ENCODE assay signal across 9 mouse cellular contexts in genomic region chr4:140673527-140674264, GRCm38 (mm10). TPM values are rescaled to one million over a fixed set of nuclear protein-coding genes. Genes with fewer than 3 reads are reported as not detected.
A peak's percentile ranks its signal among the peaks of the same experiment; 100 is the strongest.
DNase-seq lines count a peak whose midpoint lies in the region; ATAC-seq lines count a peak whose summit lies in the region.
"Had no signal": no experiment of that assay in that cellular context is flagged by ENCODE, and none has a peak within 500 bp of the region (broad histone marks: within the 10 kb centered on the region; RNA-seq: fewer than 3 reads in every experiment).

No protein-coding gene starts in this region.

- H3K4me2 ChIP-seq in hindbrain, embryonic 13.5 days, result no peak overlapping the region
- no peak overlapping the region for H3K4me2 ChIP-seq in midbrain, embryonic 11.5 days
- no peak overlapping the region for H3K4me2 ChIP-seq in midbrain, embryonic 15.5 days
- no peak overlapping the region for H3K4me2 ChIP-seq in kidney, embryonic 16.5 days (replicated peaks; ENCODE audit: low read depth, low read length)
- no peak overlapping the region for H3K4me2 ChIP-seq in stomach, embryonic 15.5 days

- H3K27ac ChIP-seq in hindbrain, embryonic 10.5 days, result peak overlapping the region; percentile 82
- H3K27ac ChIP-seq in hindbrain, embryonic 13.5 days, result no peak overlapping the region
- 0 out of 2 replicates have a peak overlapping the region, but pooled peaks have one; percentile 4 for H3K27ac ChIP-seq in midbrain, embryonic 11.5 days (ENCODE audit: low read depth, low read length)
- no peak overlapping the region for H3K27ac ChIP-seq in midbrain, embryonic 15.5 days
- 0 out of 2 replicates have a peak overlapping the region, but pooled peaks have one; percentile 14 for H3K27ac ChIP-seq in kidney, embryonic 16.5 days (ENCODE audit: low read length)
- no peak overlapping the region for H3K27ac ChIP-seq in stomach, embryonic 15.5 days

- ATAC-seq in hindbrain, embryonic 13.5 days (ENCODE audit: low FRiP score), result no peak
- no peak for ATAC-seq in midbrain, embryonic 11.5 days (ENCODE audit: low FRiP score)
- ATAC-seq in midbrain, embryonic 15.5 days (replicated peaks), result no peak
- ATAC-seq in kidney, embryonic 16.5 days (ENCODE audit: low FRiP score, low TSS enrichment), result peak; percentile 57
- ATAC-seq in stomach, embryonic 15.5 days (ENCODE audit: insufficient read depth, low FRiP score, low read depth), result 0 out of 2 replicates have a peak, but pooled peaks have one; percentile 16

- peaks cover 13% of the 10 kb centered on the region for H3K4me1 ChIP-seq in hindbrain, embryonic 10.5 days (replicated peaks)
- H3K4me1 ChIP-seq in hindbrain, embryonic 13.5 days (replicated peaks), result no peaks in the 10 kb centered on the region
- H3K4me1 ChIP-seq in midbrain, embryonic 11.5 days (ENCODE audit: control insufficient read depth, insufficient read depth, low read length), result peaks cover 4% of the 10 kb centered on the region; the same call in 1 of the 2 replicates
- H3K4me1 ChIP-seq in midbrain, embryonic 15.5 days, result no peaks in the 10 kb centered on the region
- peaks cover 4% of the 10 kb centered on the region; the same call in 1 of the 2 replicates for H3K4me1 ChIP-seq in kidney, embryonic 16.5 days (ENCODE audit: insufficient read depth, low read length)
- H3K4me1 ChIP-seq in stomach, embryonic 15.5 days, result no peaks in the 10 kb centered on the region

- H3K9ac ChIP-seq in hindbrain, embryonic 13.5 days, result no peak overlapping the region
- no peak overlapping the region; the same call in 1 of the 2 replicates for H3K9ac ChIP-seq in midbrain, embryonic 11.5 days (ENCODE audit: low read length)
- no peak overlapping the region for H3K9ac ChIP-seq in midbrain, embryonic 15.5 days
- no peak overlapping the region for H3K9ac ChIP-seq in kidney, embryonic 16.5 days (replicated peaks; ENCODE audit: low read length)
- no peak overlapping the region for H3K9ac ChIP-seq in stomach, embryonic 15.5 days
- H3K9ac ChIP-seq: forebrain, postnatal 0 days had no signal

- H3K36me3 ChIP-seq in hindbrain, embryonic 10.5 days, result no peaks in the 10 kb centered on the region
- no peaks in the 10 kb centered on the region for H3K36me3 ChIP-seq in hindbrain, embryonic 13.5 days
- no peaks in the 10 kb centered on the region for H3K36me3 ChIP-seq in midbrain, embryonic 11.5 days (ENCODE audit: control insufficient read depth, insufficient read depth, low read length)
- no peaks in the 10 kb centered on the region for H3K36me3 ChIP-seq in midbrain, embryonic 15.5 days (replicated peaks)
- no peaks in the 10 kb centered on the region for H3K36me3 ChIP-seq in kidney, embryonic 16.5 days (ENCODE audit: insufficient read depth, low read length)
- no peaks in the 10 kb centered on the region for H3K36me3 ChIP-seq in stomach, embryonic 15.5 days

- H3K9me3 ChIP-seq in hindbrain, embryonic 10.5 days, result no peaks in the 10 kb centered on the region
- H3K9me3 ChIP-seq in hindbrain, embryonic 13.5 days, result no peaks in the 10 kb centered on the region
- H3K9me3 ChIP-seq in midbrain, embryonic 11.5 days (ENCODE audit: control insufficient read depth, low read length), result no peaks in the 10 kb centered on the region
- H3K9me3 ChIP-seq in midbrain, embryonic 15.5 days, result no peaks in the 10 kb centered on the region
- H3K9me3 ChIP-seq in kidney, embryonic 16.5 days (ENCODE audit: low read length), result no peaks in the 10 kb centered on the region
- H3K9me3 ChIP-seq in stomach, embryonic 15.5 days, result no peaks in the 10 kb centered on the region

- H3K4me3 ChIP-seq in hindbrain, embryonic 10.5 days, result no peak overlapping the region
- no peak overlapping the region for H3K4me3 ChIP-seq in hindbrain, embryonic 13.5 days
- H3K4me3 ChIP-seq in midbrain, embryonic 11.5 days (ENCODE audit: low read depth, low read length), result no peak overlapping the region
- no peak overlapping the region for H3K4me3 ChIP-seq in midbrain, embryonic 15.5 days
- no peak overlapping the region for H3K4me3 ChIP-seq in kidney, embryonic 16.5 days (ENCODE audit: low read length)
- no peak overlapping the region for H3K4me3 ChIP-seq in stomach, embryonic 15.5 days (replicated peaks)

- WGBS in hindbrain, embryonic 10.5 days, result 38% methylated on average over 12 of the region's 12 CpGs
- 40% methylated on average over 12 of the region's 12 CpGs for WGBS in hindbrain, embryonic 13.5 days
- WGBS in midbrain, embryonic 11.5 days, result 43% methylated on average over 12 of the region's 12 CpGs
- 52% methylated on average over 12 of the region's 12 CpGs for WGBS in midbrain, embryonic 15.5 days
- WGBS in kidney, embryonic 16.5 days, result 58% methylated on average over 12 of the region's 12 CpGs
- WGBS in stomach, embryonic 15.5 days, result 58% methylated on average over 12 of the region's 12 CpGs

- DNase-seq in hindbrain, embryonic 10.5 days (ENCODE audit: low spot score), result peak; percentile 27
- DNase-seq in midbrain, embryonic 11.5 days (ENCODE audit: low spot score, missing footprints), result no peak
- no peak for DNase-seq in cerebellum, adult 8-10 months
- DNase-seq in cerebellum, adult 11 months, result no peak

- H3K27me3 ChIP-seq in hindbrain, embryonic 10.5 days (ENCODE audit: insufficient read depth, poor library complexity, severe bottlenecking), result no peaks in the 10 kb centered on the region
- H3K27me3 ChIP-seq in hindbrain, embryonic 13.5 days, result no peaks in the 10 kb centered on the region
- H3K27me3 ChIP-seq in midbrain, embryonic 11.5 days (ENCODE audit: control insufficient read depth, insufficient read depth, low read length), result no peaks in the 10 kb centered on the region
- H3K27me3 ChIP-seq in midbrain, embryonic 15.5 days (replicated peaks), result no peaks in the 10 kb centered on the region
- no peaks in the 10 kb centered on the region for H3K27me3 ChIP-seq in kidney, embryonic 16.5 days (ENCODE audit: insufficient read depth, low read length)
- H3K27me3 ChIP-seq in stomach, embryonic 15.5 days (replicated peaks), result no peaks in the 10 kb centered on the region

RNA-seq across cellular contexts. Expression of gene Arhgef10l, which starts 7.9 kb away (rescaled TPM):
- polyA plus RNA-seq in hindbrain, embryonic 10.5 days (2016; fragmentation: Nextera tagmentation; extraction: Ambion mirVana), result 23.7 and 32.3 TPM in 2 replicates
- polyA plus RNA-seq in hindbrain, embryonic 13.5 days (2015; fragmentation: Nextera tagmentation; extraction: Ambion mirVana), result 23.2 and 23.8 TPM in 2 replicates
- polyA plus RNA-seq in midbrain, embryonic 11.5 days (2014; fragmentation: Nextera tagmentation; extraction: Ambion mirVana), result 17.6 and 18.5 TPM in 2 replicates
- polyA plus RNA-seq in midbrain, embryonic 15.5 days (2015; fragmentation: Nextera tagmentation; extraction: Ambion mirVana), result 30.7 and 31.5 TPM in 2 replicates
- polyA plus RNA-seq in kidney, embryonic 16.5 days (2015; fragmentation: Nextera tagmentation; extraction: Ambion mirVana), result 25.4 and 27.7 TPM in 2 replicates
- polyA plus RNA-seq in stomach, embryonic 15.5 days (2015; fragmentation: Nextera tagmentation; extraction: Ambion mirVana), result 15.2 and 15.9 TPM in 2 replicates

RNA-seq across cellular contexts. Expression of gene Rcc2, which starts 26.6 kb away (rescaled TPM):
- 33.9 and 37.5 TPM in 2 replicates for polyA plus RNA-seq in hindbrain, embryonic 10.5 days (2016; fragmentation: Nextera tagmentation; extraction: Ambion mirVana)
- polyA plus RNA-seq in hindbrain, embryonic 13.5 days (2015; fragmentation: Nextera tagmentation; extraction: Ambion mirVana), result 13.8 and 15.7 TPM in 2 replicates
- 54.1 and 70.1 TPM in 2 replicates for polyA plus RNA-seq in midbrain, embryonic 11.5 days (2014; fragmentation: Nextera tagmentation; extraction: Ambion mirVana)
- 28.1 and 34.9 TPM in 2 replicates for polyA plus RNA-seq in midbrain, embryonic 15.5 days (2015; fragmentation: Nextera tagmentation; extraction: Ambion mirVana)
- 19.5 and 21.0 TPM in 2 replicates for polyA plus RNA-seq in kidney, embryonic 16.5 days (2015; fragmentation: Nextera tagmentation; extraction: Ambion mirVana)
- polyA plus RNA-seq in stomach, embryonic 15.5 days (2015; fragmentation: Nextera tagmentation; extraction: Ambion mirVana), result 46.5 and 47.9 TPM in 2 replicates

Comparison
In these comparisons a context has a peak if more than half of its experiments do, and no peak if none do; other contexts are left out.
1. H3K27ac ChIP-seq: peak in hindbrain, embryonic 10.5 days (single experiment), midbrain, embryonic 11.5 days (single experiment) and kidney, embryonic 16.5 days (single experiment); none in hindbrain, embryonic 13.5 days (single experiment), midbrain, embryonic 15.5 days (single experiment) and stomach, embryonic 15.5 days (single experiment).
2. ATAC-seq: peak in kidney, embryonic 16.5 days (single experiment) and stomach, embryonic 15.5 days (single experiment); none in hindbrain, embryonic 13.5 days (single experiment), midbrain, embryonic 11.5 days (single experiment) and midbrain, embryonic 15.5 days (single experiment).